ENCODE assay signal across 10 mouse cellular contexts in genomic region chr19:10458096-10458495, GRCm38 (mm10). TPM values are rescaled to one million over a fixed set of nuclear protein-coding genes. Genes with fewer than 3 reads are reported as not detected.
A peak's percentile ranks its signal among the peaks of the same experiment; 100 is the strongest.
DNase-seq lines count a peak whose midpoint lies in the region; ATAC-seq and TF ChIP-seq lines count a peak whose summit lies in the region.
"Had no signal": no experiment of that assay in that cellular context is flagged by ENCODE, and none has a peak within 500 bp of the region (broad histone marks: within the 10 kb centered on the region; RNA-seq: fewer than 3 reads in every experiment).

No protein-coding gene starts in this region.

- no peak for TF ChIP-seq POLR2A in cortical plate, adult 2 months (IDR thresholded peaks at IDR 0.05; ENCODE audit: extremely low read depth, insufficient read depth, low read length)

- H3K27ac ChIP-seq in layer of hippocampus, adult 2 months: peak overlapping the region; percentile 87
- 0 out of 2 replicates have a peak overlapping the region, but pooled peaks have one; percentile 4 for H3K27ac ChIP-seq in cortical plate, adult 2 months (ENCODE audit: insufficient read depth, low read length)
- no peak overlapping the region for H3K27ac ChIP-seq in hindbrain, embryonic 10.5 days
- no peak overlapping the region for H3K27ac ChIP-seq in limb, embryonic 10.5 days
- H3K27ac ChIP-seq in midbrain, postnatal 0 days (ENCODE audit: low read depth, low read length): no peak overlapping the region

- H3K9ac ChIP-seq in midbrain, postnatal 0 days (replicated peaks; ENCODE audit: low read length, poor library complexity, severe bottlenecking): no peak overlapping the region

- H3K27me3 ChIP-seq in hindbrain, embryonic 10.5 days (ENCODE audit: insufficient read depth, poor library complexity, severe bottlenecking): peaks cover 99% of the 10 kb centered on the region
- H3K27me3 ChIP-seq in limb, embryonic 10.5 days (ENCODE audit: low read depth, poor library complexity, severe bottlenecking): peaks cover 100% of the 10 kb centered on the region
- H3K27me3 ChIP-seq in midbrain, postnatal 0 days (ENCODE audit: insufficient read depth, low read length): peaks cover 33% of the 10 kb centered on the region

- WGBS in hindbrain, embryonic 10.5 days: 23% methylated on average over 8 of the region's 8 CpGs
- WGBS in limb, embryonic 10.5 days: 39% methylated on average over 8 of the region's 8 CpGs
- 16% methylated on average over 8 of the region's 8 CpGs for WGBS in midbrain, postnatal 0 days

- no peaks in the 10 kb centered on the region for H3K36me3 ChIP-seq in hindbrain, embryonic 10.5 days
- H3K36me3 ChIP-seq in limb, embryonic 10.5 days: no peaks in the 10 kb centered on the region
- H3K36me3 ChIP-seq in midbrain, postnatal 0 days (ENCODE audit: insufficient read depth, low read length): no peaks in the 10 kb centered on the region
- H3K36me3 ChIP-seq: G1E had no signal

- no peak for ATAC-seq in midbrain, postnatal 0 days (ENCODE audit: low FRiP score)

- no peak for TF ChIP-seq CTCF in layer of hippocampus, adult 2 months (conservative IDR thresholded peaks at IDR 0.05)
- TF ChIP-seq CTCF in cortical plate, adult 2 months (IDR thresholded peaks at IDR 0.05; ENCODE audit: extremely low read depth, insufficient read depth, low read length): no peak
- no peak for TF ChIP-seq CTCF in midbrain, postnatal 0 days (IDR thresholded peaks at IDR 0.05)

- H3K4me1 ChIP-seq in cortical plate, adult 2 months (ENCODE audit: control insufficient read depth, insufficient read depth, low read length): no peaks in the 10 kb centered on the region
- peaks cover 74% of the 10 kb centered on the region for H3K4me1 ChIP-seq in hindbrain, embryonic 10.5 days (replicated peaks)
- H3K4me1 ChIP-seq in limb, embryonic 10.5 days: peaks cover 27% of the 10 kb centered on the region
- H3K4me1 ChIP-seq in midbrain, postnatal 0 days (ENCODE audit: insufficient read depth, low read length): peaks cover 5% of the 10 kb centered on the region; the same call in 1 of the 2 replicates

- H3K4me3 ChIP-seq in layer of hippocampus, adult 2 months: peak overlapping the region; percentile 60
- H3K4me3 ChIP-seq in cortical plate, adult 2 months (ENCODE audit: insufficient read depth, low read length): 0 out of 2 replicates have a peak overlapping the region, but pooled peaks have one; percentile 0
- H3K4me3 ChIP-seq in hindbrain, embryonic 10.5 days: peak overlapping the region; percentile 58
- peak overlapping the region; percentile 61 for H3K4me3 ChIP-seq in limb, embryonic 10.5 days
- peak overlapping the region; percentile 56; the same call in 1 of the 2 replicates for H3K4me3 ChIP-seq in midbrain, postnatal 0 days (ENCODE audit: low read depth, low read length)

- no peak for DNase-seq in layer of hippocampus, adult 2 months (ENCODE audit: low spot score in 2 of 2)
- no peak for DNase-seq in layer of hippocampus, adult 9-10 months (ENCODE audit: low spot score)
- DNase-seq in hindbrain, embryonic 10.5 days (ENCODE audit: low spot score): no peak
- no peak for DNase-seq in limb, embryonic 10.5 days (ENCODE audit: low spot score)
- peak; percentile 38 for DNase-seq in midbrain, postnatal 0 days (ENCODE audit: low spot score)
- no peak for DNase-seq in B cell, adult 2 months
- DNase-seq in spleen, postnatal 10 days (ENCODE audit: low spot score in 2 of 2): no peak

- H3K9me3 ChIP-seq in hindbrain, embryonic 10.5 days: no peaks in the 10 kb centered on the region
- H3K9me3 ChIP-seq in limb, embryonic 10.5 days (replicated peaks): no peaks in the 10 kb centered on the region
- H3K9me3 ChIP-seq in midbrain, postnatal 0 days (ENCODE audit: low read length): no peaks in the 10 kb centered on the region

- peak overlapping the region; percentile 76 for H3K4me2 ChIP-seq in midbrain, postnatal 0 days (ENCODE audit: low read depth, low read length, poor library complexity, severe bottlenecking)

RNA-seq across cellular contexts. Expression of gene Lrrc10b, which starts 0.8 kb away (rescaled TPM):
- total RNA-seq in layer of hippocampus, adult 2 months (2021): 10 to 100 TPM; 83.9 to 84.6 TPM
- 9.5 and 24.2 TPM in 2 replicates for polyA plus RNA-seq in cortical plate, adult 2 months (2012; rRNA removed)
- polyA plus RNA-seq in hindbrain, embryonic 10.5 days (2016; fragmentation: Nextera tagmentation; extraction: Ambion mirVana): 1.9 and 2.0 TPM in 2 replicates
- polyA plus RNA-seq in limb, embryonic 10.5 days (2016; fragmentation: Nextera tagmentation; extraction: Ambion mirVana): 0.11 TPM in 1 of 2 replicates, not detected in the other
- total RNA-seq in midbrain, postnatal 0 days (2014; rRNA removed): 6.2 and 8.7 TPM in 2 replicates
- polyA plus RNA-seq in midbrain, postnatal 0 days (2015; fragmentation: Nextera tagmentation; extraction: Ambion mirVana): 2.2 and 2.3 TPM in 2 replicates
- total RNA-seq: G1E; hematopoietic stem cell, adult 5-6 weeks had no signal
- polyA plus RNA-seq: G1E had no signal

RNA-seq across cellular contexts. Expression of gene Ppp1r32, which starts 24.6 kb away (rescaled TPM):
- total RNA-seq in layer of hippocampus, adult 2 months (2021): 1 to 10 TPM; 2.4 to 3.0 TPM
- polyA plus RNA-seq in cortical plate, adult 2 months (2012; rRNA removed): 1.4 and 2.5 TPM in 2 replicates
- 0.70 and 2.7 TPM in 2 replicates for polyA plus RNA-seq in hindbrain, embryonic 10.5 days (2016; fragmentation: Nextera tagmentation; extraction: Ambion mirVana)
- not detected in 2 replicates for polyA plus RNA-seq in limb, embryonic 10.5 days (2016; fragmentation: Nextera tagmentation; extraction: Ambion mirVana)
- 4.9 and 7.8 TPM in 2 replicates for total RNA-seq in midbrain, postnatal 0 days (2014; rRNA removed)
- 5.0 and 5.3 TPM in 2 replicates for polyA plus RNA-seq in midbrain, postnatal 0 days (2015; fragmentation: Nextera tagmentation; extraction: Ambion mirVana)
- total RNA-seq: hematopoietic stem cell, adult 5-6 weeks had no signal

Comparison
In these comparisons a context has a peak if more than half of its experiments do, and no peak if none do; other contexts are left out.
1. H3K27ac ChIP-seq: peak in layer of hippocampus, adult 2 months (single experiment) and cortical plate, adult 2 months (single experiment); none in hindbrain, embryonic 10.5 days (single experiment), limb, embryonic 10.5 days (single experiment) and midbrain, postnatal 0 days (single experiment).
2. H3K4me3 ChIP-seq: peak in every context shown above with its lines; median percentile 61 in limb, embryonic 10.5 days; 60 in layer of hippocampus, adult 2 months; 58 in hindbrain, embryonic 10.5 days; 56 in midbrain, postnatal 0 days; 0 in cortical plate, adult 2 months.